Mouse (Mus musculus) forebrain, embryonic 10.5 days (tissue): ENCODE measurements around the gene Mrto4. TPM values are rescaled to one million over a fixed set of nuclear protein-coding genes. Genes with fewer than 3 reads are reported as not detected.
"Not testable (repeated sequence)": the region's sequence is repeated elsewhere in the genome, so short reads cannot be mapped to it uniquely, and the experiment has no call there.

Experiments
- DNase-seq: peaks from one replicate; pipeline ENCODE4 v3.0.0-alpha.2; 2017; ENCODE audit warnings: low spot score; ENCODE audit errors: extremely low spot score
- H3K27ac ChIP-seq: fragments of 300-500 bp; sonication (generic); 2 replicates; pipeline ENCODE4 v1.5.1; 2016; ENCODE audit warnings: mild to moderate bottlenecking
- H3K27me3 ChIP-seq: fragments of 300-500 bp; sonication (generic); 2 replicates; pipeline ENCODE4 v1.6.1; 2016; ENCODE audit warnings: mild to moderate bottlenecking; ENCODE audit not compliant: poor library complexity, severe bottlenecking
- H3K36me3 ChIP-seq: fragments of 300-500 bp; sonication (generic); replicated peaks from 2 replicates; pipeline ENCODE4 v1.6.1; 2016; ENCODE audit warnings: mild to moderate bottlenecking, moderate library complexity
- H3K4me1 ChIP-seq: fragments of 300-500 bp; sonication (generic); 2 replicates; pipeline ENCODE4 v1.6.1; 2016
- H3K4me3 ChIP-seq: fragments of 300-500 bp; sonication (generic); 2 replicates; pipeline ENCODE4 v1.5.1; 2016; ENCODE audit warnings: mild to moderate bottlenecking, moderate library complexity
- H3K9me3 ChIP-seq: fragments of 300-500 bp; sonication (generic); 2 replicates; pipeline ENCODE4 v1.6.1; 2016; ENCODE audit warnings: mild to moderate bottlenecking, moderate library complexity
- WGBS: fragments of 180-500 bp; shearing (Covaris S2); methylation state at CpG from one replicate; pipeline ENCODE4 v1.1.7; 2016; 5-methylcytosine and 5-hydroxymethylcytosine counted together
- polyA plus RNA-seq: library from polyadenylated mRNA; unstranded; fragments of >200 nt; fragmentation: Nextera tagmentation; extraction: Ambion mirVana; gene quantifications from 2 replicates; pipeline ENCODE4 v1.2.1, GENCODE M21; 2016

Mrto4 gene
- 186 and 195 TPM in 2 replicates for polyA plus RNA-seq

- Histone ChIP-seq H3K4me3 (peak within 1 kb of the TSS; percentile 93), H3K9me3 (no peaks in the 10 kb centered on the region), H3K36me3 (peaks cover 67% of the 10 kb centered on the region), H3K27me3 (no peaks in the 10 kb centered on the region), H3K4me1 (peaks cover 32% of the 10 kb centered on the region), H3K27ac (peak within 1 kb of the TSS; percentile 100)
- peak; percentile 83 for DNase-seq
- under 1% methylated on average over 64 of the region's 64 CpGs for WGBS
Measured at GRCm38 (mm10) chr4:139351931-139352711, at the start of gene Mrto4, which contains the start of the genes Emc1 and Ubr4. Gene Mrto4 (minus strand): TSS chr4:139352576. Gene Emc1 (plus strand): TSS chr4:139352587. Gene Ubr4 (plus strand): TSS chr4:139352609.

DNA sequence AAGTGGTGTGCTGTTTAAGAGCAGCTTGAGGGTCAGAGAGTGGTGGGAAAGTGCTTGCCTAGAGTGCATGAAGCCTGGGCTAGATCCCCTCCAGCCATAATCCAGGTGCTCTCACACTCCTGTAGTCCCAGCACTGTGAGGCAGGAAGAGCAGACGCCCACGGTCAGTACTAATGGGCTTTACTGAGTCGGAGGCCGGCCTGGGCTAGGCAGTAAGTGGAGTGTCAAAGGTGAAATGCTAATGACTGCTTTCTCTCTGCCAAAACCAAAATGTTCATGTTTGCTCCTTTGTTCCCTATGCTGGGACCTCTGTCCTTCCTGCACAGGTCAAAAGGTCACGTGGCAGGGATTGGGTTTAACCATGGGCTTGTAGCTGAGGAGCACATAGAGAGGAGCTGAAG lies 48.1 kb upstream of the Mrto4 start:
- Histone ChIP-seq H3K4me3 (no peak overlapping the region), H3K36me3 (peaks cover 99% of the 10 kb centered on the region), H3K27me3 (no peaks in the 10 kb centered on the region), H3K9me3 (no peaks in the 10 kb centered on the region), H3K27ac (no peak overlapping the region), H3K4me1 (no peaks in the 10 kb centered on the region)
- no peak for DNase-seq
- 86% methylated on average over 5 of the region's 5 CpGs for WGBS

GRCm38 (mm10) chr4:139395431-139395830 lies 43.1 kb upstream of the Mrto4 start:
- no peak for DNase-seq
- WGBS, result 82% methylated on average over 2 of the region's 2 CpGs
- Histone ChIP-seq H3K36me3 (peaks cover 97% of the 10 kb centered on the region), H3K4me1 (no peaks in the 10 kb centered on the region), H3K4me3 (no peak overlapping the region), H3K9me3 (no peaks in the 10 kb centered on the region), H3K27ac (no peak overlapping the region), H3K27me3 (no peaks in the 10 kb centered on the region)

GRCm38 (mm10) chr4:139389557-139389956 lies 37.2 kb upstream of the Mrto4 start:
- Histone ChIP-seq H3K27me3 (no peaks in the 10 kb centered on the region), H3K4me3 (no peak overlapping the region), H3K27ac (no peak overlapping the region), H3K9me3 (no peaks in the 10 kb centered on the region), H3K36me3 (peaks cover 62% of the 10 kb centered on the region), H3K4me1 (no peaks in the 10 kb centered on the region)
- DNase-seq, result no peak
- WGBS, result 90% methylated on average over 4 of the region's 4 CpGs

DNA sequence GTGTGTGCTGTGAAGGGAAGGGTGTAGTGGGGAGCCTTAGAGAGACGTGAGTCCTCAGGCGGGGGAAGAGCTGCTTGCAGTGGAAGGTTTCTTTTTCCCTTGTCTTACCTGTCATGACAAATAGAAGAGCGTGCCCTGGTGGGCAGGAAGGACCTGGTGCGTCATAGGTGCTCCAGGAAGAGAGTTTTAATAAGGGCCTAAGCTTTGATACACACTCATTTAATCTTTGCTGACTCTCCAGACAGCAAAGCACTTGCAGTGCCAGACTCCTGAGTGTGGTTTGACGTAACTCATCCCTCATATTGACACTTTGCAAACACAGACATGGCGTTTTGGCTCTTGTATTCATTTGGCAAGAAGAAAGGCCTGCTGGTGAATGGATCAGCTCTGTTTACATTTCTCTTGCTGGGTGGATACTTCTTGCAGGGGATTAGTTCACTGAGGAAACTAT lies 34.5 kb upstream of the Mrto4 start:
- Histone ChIP-seq H3K36me3 (peaks cover 37% of the 10 kb centered on the region), H3K9me3 (no peaks in the 10 kb centered on the region), H3K27me3 (no peaks in the 10 kb centered on the region), H3K27ac (no peak overlapping the region), H3K4me1 (peaks cover 13% of the 10 kb centered on the region), H3K4me3 (no peak overlapping the region)
- WGBS, result 79% methylated on average over 6 of the region's 6 CpGs
- DNase-seq, result no peak

DNA sequence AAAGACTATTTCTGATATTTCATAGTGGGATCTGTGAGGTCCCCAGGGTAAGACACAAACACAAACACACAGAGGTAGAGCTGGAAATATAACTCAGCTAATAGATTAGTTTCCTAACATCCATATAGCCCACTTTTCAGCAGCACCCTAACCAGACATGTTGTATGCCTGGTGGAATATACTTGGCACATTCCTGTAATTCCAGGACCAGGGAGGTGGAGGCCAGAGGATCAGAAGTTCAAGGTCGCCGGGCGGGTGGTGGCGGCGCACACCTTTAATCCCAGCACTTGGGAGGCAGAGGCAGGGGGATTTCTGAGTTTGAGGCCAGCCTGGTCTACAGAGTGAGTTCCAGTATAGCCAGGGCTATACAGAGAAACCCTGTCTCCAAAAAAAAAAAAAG lies 33.5 kb upstream of the Mrto4 start:
- not testable (repeated sequence) for H3K27ac ChIP-seq, H3K9me3 ChIP-seq, DNase-seq, H3K27me3 ChIP-seq, H3K4me3 ChIP-seq
- H3K36me3 ChIP-seq, result peaks cover 27% of the 10 kb centered on the region
- 93% methylated on average over 5 of the region's 5 CpGs for WGBS
- H3K4me1 ChIP-seq, result peaks cover 23% of the 10 kb centered on the region

DNA sequence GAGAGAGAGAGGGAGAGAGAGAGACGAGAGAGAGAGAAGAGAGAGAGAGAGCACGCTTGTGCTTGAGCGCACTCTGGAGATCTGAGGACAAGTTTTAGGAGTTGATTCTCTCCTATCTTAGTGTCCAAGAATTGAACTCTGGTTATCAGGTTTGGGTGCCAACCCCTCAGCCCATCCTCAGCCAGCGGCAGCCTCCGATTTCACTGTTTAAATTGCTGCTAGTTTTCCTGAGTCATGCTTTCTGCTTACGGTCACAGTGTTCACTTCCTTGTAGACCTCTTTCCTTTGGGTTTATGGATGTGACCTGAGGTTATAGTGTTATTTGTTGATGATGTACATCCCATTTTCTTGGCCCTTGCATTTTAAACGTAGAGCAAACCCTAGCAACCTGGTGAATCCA lies 29.9 kb upstream of the Mrto4 start:
- 85% methylated on average over 7 of the region's 7 CpGs for WGBS
- Histone ChIP-seq H3K36me3 (peaks cover 10% of the 10 kb centered on the region), H3K9me3 (no peaks in the 10 kb centered on the region), H3K4me1 (peaks cover 28% of the 10 kb centered on the region), H3K27ac (no peak overlapping the region), H3K27me3 (no peaks in the 10 kb centered on the region), H3K4me3 (peak overlapping the region; percentile 95; the same call in 1 of the 2 replicates)
- DNase-seq, result no peak

- H3K27ac ChIP-seq, result 0 out of 2 replicates have a peak overlapping the region, but pooled peaks have one; percentile 91
- 64% methylated on average over 4 of the region's 4 CpGs for WGBS
- no peaks in the 10 kb centered on the region for H3K9me3 ChIP-seq
- DNase-seq, result no peak
- H3K4me1 ChIP-seq, result peaks cover 28% of the 10 kb centered on the region
- no peaks in the 10 kb centered on the region for H3K27me3 ChIP-seq
- peaks cover 18% of the 10 kb centered on the region for H3K36me3 ChIP-seq
- H3K4me3 ChIP-seq, result peak overlapping the region; percentile 95
Measured at GRCm38 (mm10) chr4:139381452-139381845, 29.1 kb upstream of the Mrto4 start.

DNA sequence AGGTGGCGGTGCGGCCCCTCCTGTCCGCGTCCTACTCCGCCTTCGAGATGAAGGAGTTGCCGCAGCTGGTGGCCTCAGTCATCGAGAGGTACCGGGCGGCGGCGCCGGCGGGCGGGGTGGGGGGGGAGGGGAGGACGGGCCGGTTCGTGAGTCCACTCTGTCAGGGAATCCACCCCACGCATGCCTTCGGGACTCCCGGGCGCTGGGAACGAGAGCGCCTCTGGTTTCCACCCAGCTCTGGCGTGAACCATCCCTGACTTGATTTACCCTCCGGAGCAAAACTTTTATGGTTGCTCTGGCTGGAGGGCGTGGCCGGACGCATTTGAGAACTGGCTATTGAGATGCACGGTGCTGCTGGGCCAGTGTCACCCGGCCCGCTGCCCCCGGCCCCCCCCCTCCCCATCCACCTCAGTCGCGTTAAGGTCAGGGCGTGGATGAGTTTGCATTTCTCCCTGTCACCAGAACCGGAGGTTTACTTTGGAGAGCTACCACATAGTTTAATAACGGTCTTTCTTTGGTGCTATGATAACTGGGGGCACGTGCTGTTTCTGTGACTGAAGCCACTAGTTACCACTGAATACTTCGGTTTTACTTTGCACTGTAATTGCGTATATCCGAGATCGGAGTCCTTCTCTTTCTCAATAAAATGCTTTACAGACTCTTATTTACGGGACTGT lies 28.5 kb upstream of the Mrto4 start:
- H3K9me3 ChIP-seq, result no peaks in the 10 kb centered on the region

DNA sequence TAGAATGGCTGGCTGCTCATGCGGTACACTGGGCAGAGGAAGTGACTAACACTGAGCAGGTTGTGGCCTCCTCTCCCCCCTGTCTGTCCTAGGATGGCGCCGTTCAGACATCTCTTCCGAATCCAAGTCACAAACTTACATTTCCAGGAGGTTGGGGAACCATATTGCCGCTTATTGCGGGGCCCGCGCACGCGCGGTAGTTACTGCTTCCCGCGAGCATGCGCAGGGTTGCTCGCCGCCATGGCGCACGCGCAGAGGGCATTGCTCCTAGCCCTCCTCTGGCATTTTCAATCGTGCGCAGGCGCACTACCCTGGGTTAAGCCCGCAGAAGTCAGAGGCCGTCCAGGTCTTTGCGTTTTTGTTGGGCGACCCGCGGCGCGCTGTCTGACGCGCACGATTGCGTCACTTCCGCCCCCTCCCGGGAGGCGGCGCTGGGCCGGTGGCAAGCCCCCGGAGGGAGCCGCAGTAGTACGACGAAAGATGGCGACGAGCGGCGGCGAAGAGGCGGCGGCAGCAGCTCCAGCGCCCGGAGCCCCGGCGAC lies 27.9 kb upstream of the Mrto4 start:
- Histone ChIP-seq H3K27me3 (no peaks in the 10 kb centered on the region), H3K4me1 (peaks cover 28% of the 10 kb centered on the region), H3K9me3 (no peaks in the 10 kb centered on the region), H3K4me3 (peak overlapping the region; percentile 95), H3K36me3 (peaks cover 30% of the 10 kb centered on the region), H3K27ac (peak overlapping the region; percentile 91)
- peak; percentile 99 for DNase-seq
- under 1% methylated on average over 54 of the region's 54 CpGs for WGBS

More for the DNA sequence above, 28.5 kb upstream of the Mrto4 start:
- WGBS, result 4% methylated on average over 44 of the region's 44 CpGs
- no peaks in the 10 kb centered on the region for H3K27me3 ChIP-seq
- H3K27ac ChIP-seq, result peak overlapping the region; percentile 91
- H3K4me3 ChIP-seq, result peak overlapping the region; percentile 95
- DNase-seq, result no peak
- peaks cover 28% of the 10 kb centered on the region for H3K4me1 ChIP-seq
- peaks cover 24% of the 10 kb centered on the region for H3K36me3 ChIP-seq

DNA sequence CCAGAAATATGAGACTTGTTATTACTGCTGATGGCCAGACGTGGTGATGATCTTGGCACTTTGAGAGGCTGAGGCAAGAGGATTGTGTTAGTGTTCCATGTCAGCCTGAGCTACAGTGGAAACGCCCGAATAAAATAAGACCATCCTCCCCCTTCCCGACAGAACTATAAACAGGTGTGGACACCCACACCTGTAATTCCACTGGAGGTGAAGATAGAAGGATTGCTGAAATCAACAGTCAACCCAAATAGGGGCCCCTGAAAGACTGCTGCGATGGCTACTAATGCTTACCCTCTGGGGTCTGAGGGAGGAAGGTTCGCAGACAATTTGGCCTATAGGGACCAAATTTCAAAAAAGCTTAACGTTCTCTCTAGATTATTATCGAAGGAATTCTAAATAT lies 27.3 kb upstream of the Mrto4 start:
- no peak for DNase-seq
- Histone ChIP-seq H3K36me3 (peaks cover 36% of the 10 kb centered on the region), H3K27me3 (no peaks in the 10 kb centered on the region), H3K4me3 (peak overlapping the region; percentile 95), H3K9me3 (no peaks in the 10 kb centered on the region), H3K4me1 (peaks cover 28% of the 10 kb centered on the region), H3K27ac (peak overlapping the region; percentile 91)
- 12% methylated on average over 8 of the region's 8 CpGs for WGBS

- H3K9me3 ChIP-seq, result no peaks in the 10 kb centered on the region
- no peak for DNase-seq
- 94% methylated on average over 10 of the region's 10 CpGs for WGBS
- peaks cover 96% of the 10 kb centered on the region for H3K36me3 ChIP-seq
- H3K4me1 ChIP-seq, result no peaks in the 10 kb centered on the region
- no peaks in the 10 kb centered on the region for H3K27me3 ChIP-seq
- no peak overlapping the region for H3K27ac ChIP-seq
- no peak overlapping the region for H3K4me3 ChIP-seq
Measured at GRCm38 (mm10) chr4:139373531-139373930, 21.2 kb upstream of the Mrto4 start.

- WGBS, result 90% methylated on average over 4 of the region's 4 CpGs
Measured at GRCm38 (mm10) chr4:139373130-139373529, 20.8 kb upstream of the Mrto4 start.

More at GRCm38 (mm10) chr4:139373130-139373529, 20.8 kb upstream of the Mrto4 start:
- H3K27ac ChIP-seq, result no peak overlapping the region
- H3K27me3 ChIP-seq, result no peaks in the 10 kb centered on the region
- H3K36me3 ChIP-seq, result peaks cover 98% of the 10 kb centered on the region
- no peak for DNase-seq
- H3K4me3 ChIP-seq, result no peak overlapping the region
- no peaks in the 10 kb centered on the region for H3K9me3 ChIP-seq
- H3K4me1 ChIP-seq, result no peaks in the 10 kb centered on the region
